Mouse (Mus musculus): ENCODE measurements around the gene Rnf186. TPM values are rescaled to one million over a fixed set of nuclear protein-coding genes. Genes with fewer than 3 reads are reported as not detected.

Rnf186 gene
- polyA plus RNA-seq, 1 experiment from 2014 or later = 0.29 TPM

- H3K27me3 ChIP-seq (ENCODE audit: control insufficient read depth, insufficient read depth, low read length) = no peaks in the 10 kb centered on the region
- no peaks in the 10 kb centered on the region for H3K9me3 ChIP-seq (replicated peaks; ENCODE audit: control insufficient read depth, low read length)
- peaks cover 3% of the 10 kb centered on the region; the same call in 1 of the 2 replicates for H3K4me1 ChIP-seq (ENCODE audit: control insufficient read depth, insufficient read depth, low read length)
- no peak overlapping the region for H3K4me3 ChIP-seq (ENCODE audit: low read length)
- H3K36me3 ChIP-seq (ENCODE audit: control insufficient read depth, insufficient read depth) = no peaks in the 10 kb centered on the region
- no peak for ATAC-seq (replicated peaks; ENCODE audit: extremely low read depth, insufficient read depth, low FRiP score)
- 60% methylated on average over 5 of the region's 5 CpGs for WGBS
- H3K9ac ChIP-seq (ENCODE audit: low read length) = no peak overlapping the region
- no peak overlapping the region for H3K4me2 ChIP-seq (ENCODE audit: low read depth, low read length)
- no peak overlapping the region for H3K27ac ChIP-seq (ENCODE audit: low read length)
These were observed 1.0 kb upstream of the Rnf186 start for GRCm38 (mm10) chr4:138965871-138966270.

GRCm38 (mm10) chr4:138967485-138967884, 573 bp downstream of the Rnf186 start:
- Histone ChIP-seq H3K4me2 (ENCODE audit: low read depth, low read length) (no peak overlapping the region), H3K9me3 (replicated peaks; ENCODE audit: control insufficient read depth, low read length) (no peaks in the 10 kb centered on the region), H3K4me1 (ENCODE audit: control insufficient read depth, insufficient read depth, low read length) (peaks cover 13% of the 10 kb centered on the region), H3K4me3 (ENCODE audit: low read length) (no peak overlapping the region), H3K27ac (ENCODE audit: low read length) (no peak overlapping the region), H3K27me3 (ENCODE audit: control insufficient read depth, insufficient read depth, low read length) (no peaks in the 10 kb centered on the region), H3K36me3 (ENCODE audit: control insufficient read depth, insufficient read depth) (no peaks in the 10 kb centered on the region), H3K9ac (ENCODE audit: low read length) (no peak overlapping the region)
- 71% methylated on average over 15 of the region's 15 CpGs for WGBS
- ATAC-seq (replicated peaks; ENCODE audit: extremely low read depth, insufficient read depth, low FRiP score) = no peak

- Histone ChIP-seq H3K9me3 (replicated peaks; ENCODE audit: control insufficient read depth, low read length) (no peaks in the 10 kb centered on the region), H3K27me3 (ENCODE audit: control insufficient read depth, insufficient read depth, low read length) (no peaks in the 10 kb centered on the region), H3K4me3 (ENCODE audit: low read length) (no peak overlapping the region), H3K4me1 (ENCODE audit: control insufficient read depth, insufficient read depth, low read length) (peaks cover 17% of the 10 kb centered on the region), H3K4me2 (ENCODE audit: low read depth, low read length) (no peak overlapping the region), H3K9ac (ENCODE audit: low read length) (no peak overlapping the region), H3K36me3 (ENCODE audit: control insufficient read depth, insufficient read depth) (no peaks in the 10 kb centered on the region), H3K27ac (ENCODE audit: low read length) (no peak overlapping the region)
- no peak for ATAC-seq (replicated peaks; ENCODE audit: extremely low read depth, insufficient read depth, low FRiP score)
- 41% methylated on average over 16 of the region's 16 CpGs for WGBS
These were observed 2.1 kb downstream of the Rnf186 start for GRCm38 (mm10) chr4:138968772-138969556.

GRCm38 (mm10) chr4:138969736-138970135, 2.8 kb downstream of the Rnf186 start:
- 34% methylated on average over 9 of the region's 9 CpGs for WGBS
- Histone ChIP-seq H3K36me3 (ENCODE audit: control insufficient read depth, insufficient read depth) (no peaks in the 10 kb centered on the region), H3K27me3 (ENCODE audit: control insufficient read depth, insufficient read depth, low read length) (no peaks in the 10 kb centered on the region), H3K9ac (ENCODE audit: low read length) (no peak overlapping the region), H3K4me3 (ENCODE audit: low read length) (no peak overlapping the region), H3K27ac (ENCODE audit: low read length) (no peak overlapping the region), H3K4me1 (ENCODE audit: control insufficient read depth, insufficient read depth, low read length) (peaks cover 17% of the 10 kb centered on the region), H3K9me3 (replicated peaks; ENCODE audit: control insufficient read depth, low read length) (no peaks in the 10 kb centered on the region), H3K4me2 (ENCODE audit: low read depth, low read length) (no peak overlapping the region)
- no peak for ATAC-seq (replicated peaks; ENCODE audit: extremely low read depth, insufficient read depth, low FRiP score)

- Histone ChIP-seq H3K4me2 (ENCODE audit: low read depth, low read length) (no peak overlapping the region), H3K9ac (ENCODE audit: low read length) (no peak overlapping the region), H3K4me1 (ENCODE audit: control insufficient read depth, insufficient read depth, low read length) (peaks cover 23% of the 10 kb centered on the region), H3K9me3 (replicated peaks; ENCODE audit: control insufficient read depth, low read length) (no peaks in the 10 kb centered on the region), H3K36me3 (ENCODE audit: control insufficient read depth, insufficient read depth) (no peaks in the 10 kb centered on the region), H3K27me3 (ENCODE audit: control insufficient read depth, insufficient read depth, low read length) (no peaks in the 10 kb centered on the region), H3K27ac (ENCODE audit: low read length) (peak overlapping the region; percentile 31), H3K4me3 (ENCODE audit: low read length) (no peak overlapping the region)
- WGBS = 86% methylated on average over 6 of the region's 6 CpGs
- no peak for ATAC-seq (replicated peaks; ENCODE audit: extremely low read depth, insufficient read depth, low FRiP score)
These were observed 4.5 kb downstream of the Rnf186 start for GRCm38 (mm10) chr4:138971371-138971770.

GRCm38 (mm10) chr4:138972139-138972826, 5.4 kb downstream of the Rnf186 start:
- H3K4me3 ChIP-seq (ENCODE audit: low read length) = peak overlapping the region; percentile 74
- peaks cover 23% of the 10 kb centered on the region for H3K4me1 ChIP-seq (ENCODE audit: control insufficient read depth, insufficient read depth, low read length)
- H3K27me3 ChIP-seq (ENCODE audit: control insufficient read depth, insufficient read depth, low read length) = no peaks in the 10 kb centered on the region
- peak overlapping the region; percentile 93 for H3K9ac ChIP-seq (ENCODE audit: low read length)
- peak; percentile 74 for ATAC-seq (replicated peaks; ENCODE audit: extremely low read depth, insufficient read depth, low FRiP score)
- H3K36me3 ChIP-seq (ENCODE audit: control insufficient read depth, insufficient read depth) = no peaks in the 10 kb centered on the region
- no peaks in the 10 kb centered on the region for H3K9me3 ChIP-seq (replicated peaks; ENCODE audit: control insufficient read depth, low read length)
- 11% methylated on average over 20 of the region's 20 CpGs for WGBS
- peak overlapping the region; percentile 95 for H3K4me2 ChIP-seq (ENCODE audit: low read depth, low read length)
- peak overlapping the region; percentile 95 for H3K27ac ChIP-seq (ENCODE audit: low read length)

- peak; percentile 76 for ATAC-seq (replicated peaks; ENCODE audit: extremely low read depth, insufficient read depth, low FRiP score)
- under 1% methylated on average over 58 of the region's 60 CpGs for WGBS
These were observed 6.2 kb downstream of the Rnf186 start, which contains the start of gene Tmco4 for GRCm38 (mm10) chr4:138972827-138973718. Tmco4 (plus strand) TSS chr4:138972888.

GRCm38 (mm10) chr4:138973719-138974115, 6.8 kb downstream of the Rnf186 start:
- WGBS = 60% methylated on average over 3 of the region's 3 CpGs
- no peak for ATAC-seq (replicated peaks; ENCODE audit: extremely low read depth, insufficient read depth, low FRiP score)
- peak overlapping the region; percentile 93 for H3K9ac ChIP-seq (ENCODE audit: low read length)
- H3K4me1 ChIP-seq (ENCODE audit: control insufficient read depth, insufficient read depth, low read length) = peaks cover 22% of the 10 kb centered on the region
- H3K27me3 ChIP-seq (ENCODE audit: control insufficient read depth, insufficient read depth, low read length) = no peaks in the 10 kb centered on the region
- H3K9me3 ChIP-seq (replicated peaks; ENCODE audit: control insufficient read depth, low read length) = no peaks in the 10 kb centered on the region
- no peaks in the 10 kb centered on the region for H3K36me3 ChIP-seq (ENCODE audit: control insufficient read depth, insufficient read depth)
- peak overlapping the region; percentile 74 for H3K4me3 ChIP-seq (ENCODE audit: low read length)
- H3K27ac ChIP-seq (ENCODE audit: low read length) = peak overlapping the region; percentile 95
- peak overlapping the region; percentile 95 for H3K4me2 ChIP-seq (ENCODE audit: low read depth, low read length)

More at GRCm38 (mm10) chr4:138972827-138973718, 6.2 kb downstream of the Rnf186 start, which contains the start of gene Tmco4:
- Histone ChIP-seq H3K9ac (ENCODE audit: low read length) (peak within 1 kb of the TSS; percentile 93), H3K4me2 (ENCODE audit: low read depth, low read length) (peak within 1 kb of the TSS; percentile 95), H3K9me3 (replicated peaks; ENCODE audit: control insufficient read depth, low read length) (no peaks in the 10 kb centered on the region), H3K27ac (ENCODE audit: low read length) (peak within 1 kb of the TSS; percentile 95), H3K4me3 (ENCODE audit: low read length) (peak within 1 kb of the TSS; percentile 74), H3K27me3 (ENCODE audit: control insufficient read depth, insufficient read depth, low read length) (no peaks in the 10 kb centered on the region), H3K36me3 (ENCODE audit: control insufficient read depth, insufficient read depth) (no peaks in the 10 kb centered on the region), H3K4me1 (ENCODE audit: control insufficient read depth, insufficient read depth, low read length) (peaks cover 23% of the 10 kb centered on the region)
